ENCODE assay signal across 26 mouse cellular contexts in genomic region chr3:33544161-33544560, GRCm38 (mm10).
"Had no signal": no experiment of that assay in that cellular context is flagged by ENCODE, and none has a peak within 500 bp of the region (broad histone marks: within the 10 kb centered on the region; RNA-seq: fewer than 3 reads in every experiment).

No protein-coding gene starts in this region.

- H3K9ac ChIP-seq: forebrain, postnatal 0 days; heart, embryonic 13.5 days; heart, embryonic 15.5 days; hindbrain, embryonic 13.5 days; hindbrain, embryonic 15.5 days; intestine, embryonic 15.5 days; limb, embryonic 12.5 days; liver, embryonic 12.5 days; liver, embryonic 14.5 days had no signal

- H3K9me3 ChIP-seq: heart, embryonic 13.5 days; heart, embryonic 15.5 days; hindbrain, embryonic 13.5 days; hindbrain, embryonic 15.5 days; intestine, embryonic 15.5 days; limb, embryonic 10.5 days; limb, embryonic 12.5 days had no signal

- H3K4me3 ChIP-seq: heart, adult 2 months; heart, embryonic 13.5 days; heart, embryonic 15.5 days; hindbrain, embryonic 13.5 days; hindbrain, embryonic 15.5 days; intestine, embryonic 15.5 days; left cerebral cortex, adult 2 months; limb, embryonic 10.5 days; limb, embryonic 12.5 days; liver, embryonic 12.5 days had no signal

- H3K4me2 ChIP-seq: heart, embryonic 11.5 days; heart, embryonic 13.5 days; heart, embryonic 15.5 days; hindbrain, embryonic 13.5 days; hindbrain, embryonic 15.5 days; intestine, embryonic 15.5 days; limb, embryonic 12.5 days; liver, embryonic 12.5 days had no signal

- H3K27ac ChIP-seq: heart, adult 2 months; heart, embryonic 13.5 days; heart, embryonic 15.5 days; hindbrain, embryonic 13.5 days; hindbrain, embryonic 15.5 days; hindbrain, postnatal 0 days; intestine, embryonic 15.5 days; left cerebral cortex, adult 2 months; limb, embryonic 10.5 days; limb, embryonic 12.5 days; liver, embryonic 12.5 days; liver, embryonic 14.5 days had no signal

- DNase-seq: forebrain, postnatal 0 days; gastrocnemius, postnatal 14 days; gastrocnemius, postnatal 36 days; heart, adult 11 months; heart, adult 2 months; heart, postnatal 14 days; heart, postnatal 36 days; kidney, adult 18-20 months; kidney, adult 8-10 months; kidney, postnatal 10 days; kidney, postnatal 25 days; kidney, postnatal 4 days; liver had no signal

- H3K36me3 ChIP-seq: heart, embryonic 13.5 days; heart, embryonic 15.5 days; hindbrain, embryonic 13.5 days; hindbrain, embryonic 15.5 days; intestine, embryonic 15.5 days; limb, embryonic 10.5 days; limb, embryonic 12.5 days; liver, embryonic 12.5 days had no signal

- H3K4me1 ChIP-seq: heart, embryonic 13.5 days; heart, embryonic 15.5 days; hindbrain, embryonic 13.5 days; hindbrain, embryonic 15.5 days; intestine, embryonic 15.5 days; limb, embryonic 10.5 days; limb, embryonic 12.5 days; liver, embryonic 12.5 days had no signal

- H3K27me3 ChIP-seq: heart, embryonic 13.5 days; heart, embryonic 15.5 days; hindbrain, embryonic 13.5 days; hindbrain, embryonic 15.5 days; intestine, embryonic 15.5 days; limb, embryonic 12.5 days; liver, embryonic 12.5 days had no signal

- ATAC-seq: forebrain, postnatal 0 days; hindbrain, postnatal 0 days; intestine, embryonic 15.5 days; intestine, postnatal 0 days; liver, embryonic 12.5 days had no signal
